Mouse (Mus musculus) lung, adult 2 months (tissue): Measurements from ENCODE around the gene Ankrd13b. TPM values are rescaled to one million over a fixed set of nuclear protein-coding genes. Genes with fewer than 3 reads are reported as not detected.

ENCODE experiments used
- DNase-seq: peaks from one replicate; pipeline ENCODE4 v3.0.0; 2022
- H3K4me1 ChIP-seq: fragments of 200-500 bp; 2 replicates; pipeline ENCODE4 v1.6.1; 2011; ENCODE audit warnings: low read length; ENCODE audit not compliant: control insufficient read depth, insufficient read depth
- H3K4me3 ChIP-seq: fragments of 200-500 bp; replicated peaks from 2 replicates; pipeline ENCODE3; 2011; ENCODE audit warnings: low read depth, mild to moderate bottlenecking, control low read depth, low read length; ENCODE audit errors: extremely low read depth
- CTCF ChIP-seq: fragments of 200-500 bp; IDR thresholded peaks from 2 replicates; pipeline ENCODE4 v1.5.1; 2011; ENCODE audit warnings: mild to moderate bottlenecking, low read length, control low read depth; ENCODE audit not compliant: insufficient read depth
- POLR2A ChIP-seq: fragments of 200-500 bp; IDR thresholded peaks from 2 replicates; pipeline ENCODE4 v1.6.1; 2011; ENCODE audit warnings: low read depth, mild to moderate bottlenecking, control low read depth, low read length, borderline replicate concordance; ENCODE audit errors: extremely low read depth
- WGBS: fragments of 180-500 bp; shearing (Covaris S2); methylation state at CpG from one replicate; pipeline ENCODE4 v1.1.7; 2018; 5-methylcytosine and 5-hydroxymethylcytosine counted together
- polyA plus RNA-seq: library from polyadenylated mRNA; depleted of rRNA; stranded (reverse); fragments of >200 nt; gene quantifications from 2 replicates; pipeline ENCODE4 v1.2.3, GENCODE M21; 2012

The Ankrd13b gene
- polyA plus RNA-seq, 1 experiment: 22.4 TPM

DNA sequence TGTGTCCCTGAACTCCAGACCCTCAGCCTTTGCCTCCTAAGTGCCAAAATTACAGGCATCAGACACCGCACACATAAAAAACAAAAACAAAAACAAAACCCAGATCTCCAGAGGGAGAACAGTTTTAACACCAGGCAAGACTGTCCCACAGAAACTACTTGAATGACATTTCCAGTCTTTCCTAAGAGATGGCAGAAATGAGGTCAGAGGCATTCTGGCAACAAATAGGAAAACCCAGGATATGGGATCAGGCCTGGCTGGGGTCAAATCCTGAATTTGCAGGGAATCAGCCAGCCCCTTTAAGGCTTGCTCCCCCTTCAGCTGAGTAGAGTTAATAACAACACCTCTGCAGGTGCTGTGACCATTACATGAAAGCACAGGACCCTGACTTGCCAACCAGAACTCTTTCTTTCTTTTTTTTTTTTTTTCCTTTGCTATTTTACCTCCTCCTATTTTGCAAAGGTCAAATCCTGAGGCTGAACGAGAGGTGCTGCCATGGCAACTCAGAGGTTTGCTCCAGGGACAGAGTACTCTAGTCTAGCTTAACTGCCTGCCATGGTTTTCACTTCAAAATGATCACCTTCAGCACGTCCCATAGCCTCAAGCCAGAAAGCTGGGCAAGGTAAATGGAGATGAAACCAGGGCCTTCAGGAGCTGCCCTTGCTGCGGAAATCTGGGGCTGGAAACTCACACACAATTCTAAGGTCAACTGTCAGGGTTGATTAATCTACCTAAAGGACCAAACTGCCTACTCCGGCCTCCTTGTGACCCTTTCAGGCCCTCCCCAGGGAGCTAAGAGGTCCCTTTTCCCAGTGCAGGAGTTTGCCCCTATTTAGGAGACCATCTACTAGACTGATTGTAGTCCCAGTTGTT, 27.3 kb upstream of the Ankrd13b start:
- no peak for DNase-seq
- TF ChIP-seq POLR2A (no peak), CTCF (no peak)
- WGBS: 81% methylated on average over 5 of the region's 5 CpGs
- Histone ChIP-seq H3K4me1 (peaks cover 21% of the 10 kb centered on the region), H3K4me3 (no peak overlapping the region)

DNA sequence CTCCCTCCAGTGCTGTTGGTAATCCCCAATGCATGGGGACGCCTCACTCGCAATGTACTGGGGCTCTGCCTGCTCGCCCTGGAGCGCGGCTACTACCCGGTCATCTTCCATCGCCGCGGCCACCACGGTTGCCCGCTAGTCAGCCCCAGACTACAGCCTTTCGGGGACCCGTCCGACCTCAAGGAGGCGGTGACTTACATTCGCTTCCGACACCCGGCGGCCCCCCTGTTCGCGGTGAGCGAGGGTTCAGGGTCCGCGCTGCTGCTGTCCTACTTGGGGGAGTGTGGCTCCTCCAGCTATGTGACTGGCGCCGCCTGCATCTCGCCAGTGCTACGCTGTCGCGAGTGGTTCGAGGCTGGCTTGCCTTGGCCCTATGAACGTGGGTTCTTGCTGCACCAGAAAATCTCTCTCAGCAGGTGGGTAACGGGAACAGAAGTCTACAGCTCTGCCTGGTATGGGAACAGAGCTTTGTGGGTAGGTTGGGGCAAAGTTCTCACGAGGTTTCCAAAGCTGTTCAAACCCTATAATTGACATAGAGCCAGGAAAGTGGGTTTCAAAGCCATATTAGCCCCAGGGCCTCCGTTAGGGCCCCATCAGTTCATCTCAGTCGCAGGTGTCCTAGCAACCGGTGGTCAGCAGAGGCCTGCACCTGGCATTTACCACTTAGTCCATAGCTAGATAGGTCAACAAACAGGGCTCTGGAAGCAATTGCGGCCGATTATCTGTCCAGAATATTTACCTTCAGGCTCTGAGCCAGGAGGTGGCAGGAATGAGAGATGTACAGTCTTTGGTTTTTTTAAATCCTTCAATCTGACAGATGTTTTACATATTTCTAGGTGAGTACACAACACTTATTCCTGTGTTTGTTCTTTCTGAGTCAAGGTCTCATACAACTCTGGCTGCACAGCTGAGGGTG, 26.4 kb upstream of the Ankrd13b start, which contains the start of gene Trp53i13:
Gene Trp53i13 (minus strand): TSS at position 344 of the 916 bp plus-strand sequence.
- TF ChIP-seq POLR2A: no peak
- TF ChIP-seq CTCF: no peak
- no peak for DNase-seq
- peak within 1 kb of the TSS; percentile 58 for H3K4me3 ChIP-seq
- WGBS: 18% methylated on average over 39 of the region's 39 CpGs
- peaks cover 21% of the 10 kb centered on the region for H3K4me1 ChIP-seq

DNA sequence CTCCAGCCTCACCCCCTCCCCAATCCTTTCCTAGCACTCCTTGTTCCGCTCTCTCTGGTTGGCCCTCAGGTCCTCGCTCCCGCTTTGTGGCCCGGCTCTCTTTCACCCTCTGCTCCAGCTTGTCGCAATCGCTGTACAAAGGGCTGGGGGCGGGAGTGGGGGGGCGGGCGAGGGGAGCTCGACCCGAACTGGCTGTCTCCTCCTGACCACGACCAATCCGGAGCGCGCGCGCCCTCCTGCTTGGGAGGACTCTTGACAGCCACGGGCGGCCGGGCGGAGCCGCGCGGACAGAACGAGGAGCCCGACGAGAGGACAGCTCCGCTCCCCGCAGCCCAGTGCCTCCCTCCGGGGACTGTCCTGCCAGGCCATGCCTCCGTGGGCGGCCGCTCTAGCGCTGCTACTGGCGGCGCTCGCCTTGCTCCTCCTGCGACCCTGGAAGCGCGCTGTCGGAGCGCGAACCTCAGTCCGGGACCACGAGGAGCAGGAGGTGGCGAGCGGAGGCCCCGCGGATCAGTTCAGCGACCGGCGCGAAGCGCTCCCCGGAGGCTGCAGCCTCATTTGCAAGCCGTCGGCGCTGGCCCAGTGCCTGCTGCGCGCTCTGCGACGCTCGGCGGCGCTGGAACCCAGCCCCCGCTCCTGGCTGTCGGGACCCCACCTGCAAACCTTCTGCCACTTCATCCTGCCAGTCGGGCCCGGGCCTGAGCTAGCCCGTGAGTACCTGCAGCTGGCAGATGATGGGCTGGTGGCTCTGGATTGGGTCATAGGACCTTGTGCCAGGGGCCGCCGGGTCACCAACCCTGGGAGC, 25.6 kb upstream of the Ankrd13b start, which contains the start of gene Abhd15:
Gene Abhd15 (plus strand): TSS at position 290 of the 805 bp plus-strand sequence.
- H3K4me1 ChIP-seq: peaks cover 21% of the 10 kb centered on the region
- DNase-seq: peak; percentile 80
- WGBS: under 1% methylated on average over 72 of the region's 72 CpGs
- H3K4me3 ChIP-seq: peak within 1 kb of the TSS; percentile 58
- TF ChIP-seq POLR2A: peak; percentile 51; the same call in 1 of the 2 replicates
- no peak for TF ChIP-seq CTCF

DNA sequence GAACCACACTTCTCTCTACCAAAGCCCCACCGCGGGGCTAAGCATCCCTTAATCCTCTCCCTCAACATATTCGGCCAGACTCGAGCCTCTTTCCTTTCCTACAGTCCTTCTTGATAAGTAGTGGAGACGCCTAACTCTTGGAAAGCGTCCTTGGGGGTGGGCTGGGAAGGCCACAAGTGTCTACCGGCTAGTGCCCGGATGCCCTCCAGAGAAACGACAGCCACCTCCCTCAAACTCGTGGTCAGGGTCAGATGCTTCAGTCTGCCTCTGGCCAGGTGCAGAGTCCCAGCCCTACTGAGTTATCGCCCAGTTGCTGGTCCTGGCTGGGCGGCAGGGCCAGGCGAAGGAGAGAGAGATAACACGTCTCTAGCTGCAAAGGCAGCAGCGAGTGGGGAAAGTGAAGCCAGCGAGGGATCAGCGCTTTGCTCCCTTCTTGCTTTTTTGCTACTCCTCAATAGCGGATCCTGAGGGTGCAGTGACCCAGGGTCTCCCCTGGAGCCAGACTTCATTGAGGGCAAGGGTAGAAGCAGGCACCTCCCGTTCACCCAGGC, 24.9 kb upstream of the Ankrd13b start:
- Histone ChIP-seq H3K4me3 (peak overlapping the region; percentile 48), H3K4me1 (peaks cover 18% of the 10 kb centered on the region)
- peak; percentile 40 for DNase-seq
- no peak; the same call in 1 of the 2 replicates for TF ChIP-seq POLR2A
- TF ChIP-seq CTCF: no peak
- 22% methylated on average over 19 of the region's 19 CpGs for WGBS

DNA sequence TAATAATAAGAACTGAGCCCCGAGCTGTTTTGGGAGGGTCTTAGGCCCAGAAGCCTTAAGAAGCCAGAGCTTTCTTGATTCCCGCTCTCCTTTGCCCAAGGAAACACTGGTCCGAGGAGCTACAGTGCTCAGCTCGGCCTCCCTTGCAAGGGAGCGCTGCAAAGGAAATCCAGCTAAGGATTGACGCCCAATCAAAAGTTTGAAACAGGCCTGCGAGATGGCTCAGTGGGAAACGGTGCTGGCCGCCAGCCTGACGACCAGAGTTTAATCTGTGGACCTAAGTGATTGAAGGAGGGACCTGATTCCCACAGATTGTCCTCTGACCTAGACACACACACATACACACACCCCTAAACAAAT, 24.3 kb upstream of the Ankrd13b start:
- 9% methylated on average over 10 of the region's 10 CpGs for WGBS
- Histone ChIP-seq H3K4me3 (peak overlapping the region; percentile 74), H3K4me1 (peaks cover 15% of the 10 kb centered on the region)
- DNase-seq: no peak
- TF ChIP-seq POLR2A (no peak), CTCF (no peak)

DNA sequence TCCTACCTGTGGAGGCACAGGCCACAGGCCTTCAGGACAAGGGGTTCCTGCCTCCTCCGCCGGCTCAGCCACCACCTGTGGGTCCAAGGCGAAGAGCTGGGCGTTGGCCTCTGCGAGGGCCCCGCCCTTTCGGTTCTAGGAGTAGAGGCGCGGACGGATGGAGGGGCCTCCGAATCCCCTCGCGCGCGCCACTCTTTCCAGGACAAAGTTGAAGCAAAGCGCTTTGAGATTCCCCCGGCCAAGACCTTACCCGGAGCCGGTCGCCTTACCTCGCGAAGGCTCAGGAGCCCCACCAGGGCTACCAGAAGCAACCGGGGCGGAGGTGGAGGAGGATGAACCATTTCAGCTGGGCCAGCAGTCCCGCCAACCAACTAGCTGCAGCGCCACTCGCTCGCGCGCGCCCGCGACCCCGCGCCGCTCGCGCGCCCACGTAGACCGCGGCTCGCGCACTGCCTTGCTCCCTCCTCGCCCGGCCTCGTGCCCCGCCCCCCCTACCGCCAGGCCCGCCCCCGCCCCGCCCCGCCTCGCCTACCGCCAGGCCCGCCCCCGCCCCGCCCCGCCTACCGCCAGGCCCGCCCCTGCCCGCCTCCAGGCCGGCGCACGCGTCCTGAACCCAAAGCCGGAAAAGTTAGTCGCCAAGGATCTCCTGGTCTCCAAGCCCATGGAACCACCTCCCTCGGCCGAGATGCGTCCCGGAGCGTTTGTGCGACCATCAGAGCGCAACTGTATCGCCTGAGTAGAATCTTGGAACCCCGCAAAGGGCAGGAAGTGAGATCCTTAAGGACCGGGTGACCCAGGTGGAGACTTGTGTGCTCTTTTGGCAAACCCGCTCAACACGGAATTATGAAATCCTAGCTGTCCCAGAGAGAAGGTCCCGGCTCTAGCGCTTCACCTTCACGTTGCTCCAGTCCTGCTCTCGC, 23.7 kb upstream of the Ankrd13b start:
- Histone ChIP-seq H3K4me1 (peaks cover 20% of the 10 kb centered on the region), H3K4me3 (peak overlapping the region; percentile 84)
- peak; percentile 82 for DNase-seq
- under 1% methylated on average over 77 of the region's 84 CpGs for WGBS
- TF ChIP-seq CTCF (no peak), POLR2A (peak; percentile 84; the same call in 1 of the 2 replicates)

DNA sequence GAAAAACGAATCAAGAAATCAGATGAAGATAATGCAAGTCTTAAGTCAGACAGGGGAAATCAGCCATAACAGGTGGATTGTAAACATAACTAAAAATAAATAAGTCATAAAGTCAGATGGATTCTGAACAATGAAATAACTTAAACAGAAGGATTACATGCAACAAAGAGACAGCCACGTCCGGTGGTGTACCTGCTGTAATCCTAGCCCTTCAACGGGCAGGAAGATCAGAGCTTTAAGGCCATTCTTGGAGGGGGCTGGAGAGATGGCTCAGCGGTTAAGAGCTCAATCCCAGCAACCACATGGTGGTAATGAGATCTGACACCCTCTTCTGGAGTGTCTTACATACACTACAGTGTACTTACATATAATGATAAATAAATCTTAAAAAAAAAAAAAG, 21.9 kb upstream of the Ankrd13b start:
- 57% methylated on average over 5 of the region's 5 CpGs for WGBS
- Histone ChIP-seq H3K4me1 (peaks cover 21% of the 10 kb centered on the region), H3K4me3 (no peak overlapping the region)
- TF ChIP-seq CTCF (no peak), POLR2A (no peak)
- DNase-seq: no peak
